Mouse (Mus musculus): ENCODE results near the gene Eno2. TPM values are rescaled to one million over a fixed set of nuclear protein-coding genes. Genes with fewer than 3 reads are reported as not detected.

Eno2 gene
- total and polyA plus RNA-seq, 3 experiments = 20.8 to 24.6 (median 23.6) TPM

GRCm38 (mm10) chr6:124756652-124757350, 12.7 kb downstream of the Eno2 start:
- Histone ChIP-seq H3K36me3 (replicated peaks in 1 of 2; ENCODE audit: control insufficient read depth in 1 of 2, insufficient read depth in 1 of 2, low read length in 1 of 2) (peaks cover 8 to 41% of the 10 kb centered on the region in 2 experiments), H3K27me3 (replicated peaks) (no peaks in the 10 kb centered on the region), H3K4me1 (ENCODE audit: control insufficient read depth in 1 of 2, insufficient read depth in 2 of 2) (peaks cover 5 to 39% of the 10 kb centered on the region in 2 experiments), H3K27ac (ENCODE audit: insufficient read depth, low read depth) (peak overlapping the region; percentile 72), H3K4me3 (replicated peaks in 1 of 3; ENCODE audit: low read depth in 2 of 3, low read length in 2 of 3, poor library complexity in 1 of 3) (peak overlapping the region; percentile 66 to 95 (median 68)), H3K4me2 (ENCODE audit: insufficient read depth, low read depth, poor library complexity, severe bottlenecking) (peak overlapping the region; percentile 78), H3K9me3 (replicated peaks; ENCODE audit: low read length) (no peaks in the 10 kb centered on the region), H3K79me2 (replicated peaks; ENCODE audit: control insufficient read depth, extremely low read depth, insufficient read depth, poor library complexity, severe bottlenecking) (peaks cover 6% of the 10 kb centered on the region; the same call in 1 of the 2 replicates), H3K9ac (ENCODE audit: insufficient read depth, low read depth) (peak overlapping the region; percentile 95)
- TF ChIP-seq MAZ (IDR thresholded peaks at IDR 0.05; ENCODE audit: low read depth, low read length) (peak; percentile 50; the same call in 1 of the 2 replicates), POLR2A (IDR thresholded peaks at IDR 0.05; ENCODE audit: low read depth, low read length) (peak; percentile 55; the same call in 1 of the 2 replicates), MAX (IDR thresholded peaks at IDR 0.05; ENCODE audit: low read length) (no peak), HCFC1 (IDR thresholded peaks at IDR 0.05; ENCODE audit: low read depth, low read length) (peak; percentile 15; the same call in 1 of the 2 replicates), MAFK (IDR thresholded peaks at IDR 0.05; ENCODE audit: insufficient replicate concordance, low read length) (no peak), ZMIZ1 (IDR thresholded peaks at IDR 0.05; ENCODE audit: low read depth, low read length) (no peak), ETS1 (conservative IDR thresholded peaks at IDR 0.05; ENCODE audit: low read depth, low read length) (no peak), UBTF (IDR thresholded peaks at IDR 0.05; ENCODE audit: low read depth, low read length) (peak; percentile 49; the same call in 1 of the 2 replicates), ZKSCAN1 (IDR thresholded peaks at IDR 0.05; ENCODE audit: borderline replicate concordance, low read depth, low read length) (no peak), MXI1 (IDR thresholded peaks at IDR 0.05; ENCODE audit: low read depth, low read length) (peak; percentile 47; the same call in 1 of the 2 replicates), MYC (IDR thresholded peaks at IDR 0.05; ENCODE audit: low read depth, low read length) (no peak), ZNF384 (IDR thresholded peaks at IDR 0.05; ENCODE audit: low read depth, low read length) (no peak), NRF1 (IDR thresholded peaks at IDR 0.05; ENCODE audit: low read depth, low read length) (peak; percentile 24; the same call in 1 of the 2 replicates), USF1 (IDR thresholded peaks at IDR 0.05; ENCODE audit: low read depth, low read length) (no peak), CHD2 (IDR thresholded peaks at IDR 0.05; ENCODE audit: low read length) (peak; percentile 56; the same call in 1 of the 2 replicates), TCF12 (IDR thresholded peaks at IDR 0.05; ENCODE audit: low read depth, low read length) (0 out of 2 replicates have a peak, but pooled peaks have one; percentile 37)
- dilution Hi-C loops (cut with MboI; ENCODE audit: extremely low pct_ligation_motif_present, extremely low pct_unique_long_range_greater_than_20kb, low sequenced_read_pairs) (no loop called here), in situ Hi-C loops (cut with MboI; ENCODE audit: low pct_ligation_motif_present, low pct_unique_long_range_greater_than_20kb, low sequenced_read_pairs) (no loop called here)
- no peak for DNase-seq (ENCODE audit: extremely low read depth)

GRCm38 (mm10) chr6:124755831-124756595, 13.5 kb downstream of the Eno2 start, which contains the start of the genes Gm45234 and Atn1:
TSS of gene Gm45234 (minus strand) at chr6:124756021.
TSS of gene Atn1 (minus strand) at chr6:124756524.
- peak; percentile 32; the same call in 1 of the 2 replicates for TF ChIP-seq HCFC1 (IDR thresholded peaks at IDR 0.05; ENCODE audit: low read depth, low read length)
- TF ChIP-seq POLR2A (IDR thresholded peaks at IDR 0.05; ENCODE audit: low read depth, low read length) = peak; percentile 25; the same call in 1 of the 2 replicates
- TF ChIP-seq ELF1 (IDR thresholded peaks at IDR 0.05; ENCODE audit: low read depth, low read length) = no peak
- peak; percentile 57 for TF ChIP-seq MXI1 (IDR thresholded peaks at IDR 0.05; ENCODE audit: low read depth, low read length)
- 0 out of 2 replicates have a peak, but pooled peaks have one; percentile 18 for TF ChIP-seq SIN3A (IDR thresholded peaks at IDR 0.05; ENCODE audit: low read length)
- 0 out of 2 replicates have a peak, but pooled peaks have one; percentile 6 for TF ChIP-seq BHLHE40 (IDR thresholded peaks at IDR 0.05; ENCODE audit: low read depth, low read length)
- TF ChIP-seq PAX5 (IDR thresholded peaks at IDR 0.05; ENCODE audit: low read length) = no peak
- peak; percentile 72; the same call in 1 of the 2 replicates for TF ChIP-seq MAZ (IDR thresholded peaks at IDR 0.05; ENCODE audit: low read depth, low read length)
- no peak for TF ChIP-seq ZMIZ1 (IDR thresholded peaks at IDR 0.05; ENCODE audit: low read depth, low read length)
- 0 out of 2 replicates have a peak, but pooled peaks have one; percentile 10 for TF ChIP-seq UBTF (IDR thresholded peaks at IDR 0.05; ENCODE audit: low read depth, low read length)
- no peak for TF ChIP-seq TCF12 (IDR thresholded peaks at IDR 0.05; ENCODE audit: low read depth, low read length)
- 0 out of 2 replicates have a peak, but pooled peaks have one; percentile 25 for TF ChIP-seq CHD2 (IDR thresholded peaks at IDR 0.05; ENCODE audit: low read length)
- H3K4me1 ChIP-seq (ENCODE audit: control insufficient read depth in 1 of 2, insufficient read depth in 2 of 2) = peaks cover 5 to 39% of the 10 kb centered on the region in 2 experiments
- H3K4me3 ChIP-seq (replicated peaks in 1 of 3; ENCODE audit: low read depth in 2 of 3, low read length in 2 of 3, poor library complexity in 1 of 3) = peak within 1 kb of the TSS; percentile 66 to 95 (median 68)
- H3K4me2 ChIP-seq (ENCODE audit: insufficient read depth, low read depth, poor library complexity, severe bottlenecking) = peak within 1 kb of the TSS; percentile 79
- no peak for DNase-seq (ENCODE audit: extremely low read depth)
- peak within 1 kb of the TSS; percentile 95 for H3K9ac ChIP-seq (ENCODE audit: insufficient read depth, low read depth)
- dilution Hi-C loops (cut with MboI; ENCODE audit: extremely low pct_ligation_motif_present, extremely low pct_unique_long_range_greater_than_20kb, low sequenced_read_pairs) (no loop called here), in situ Hi-C loops (cut with MboI; ENCODE audit: low pct_ligation_motif_present, low pct_unique_long_range_greater_than_20kb, low sequenced_read_pairs) (no loop called here)
- no peaks in the 10 kb centered on the region for H3K27me3 ChIP-seq (replicated peaks)
- H3K9me3 ChIP-seq (replicated peaks; ENCODE audit: low read length) = no peaks in the 10 kb centered on the region
- H3K36me3 ChIP-seq (replicated peaks in 1 of 2; ENCODE audit: control insufficient read depth in 1 of 2, insufficient read depth in 1 of 2, low read length in 1 of 2) = peaks cover 5 to 38% of the 10 kb centered on the region in 2 experiments
- peaks cover 6% of the 10 kb centered on the region; the same call in 1 of the 2 replicates for H3K79me2 ChIP-seq (replicated peaks; ENCODE audit: control insufficient read depth, extremely low read depth, insufficient read depth, poor library complexity, severe bottlenecking)
- H3K27ac ChIP-seq (ENCODE audit: insufficient read depth, low read depth) = peak within 1 kb of the TSS; percentile 72
